Mouse (Mus musculus) kidney, postnatal 0 days (tissue): Measurements from ENCODE around the gene Ttll12. TPM values are rescaled to one million over a fixed set of nuclear protein-coding genes. Genes with fewer than 3 reads are reported as not detected.
A peak's percentile ranks its signal among the peaks of the same experiment; 100 is the strongest.

Source experiments
- ATAC-seq: fragments of 200-750 bp; cut with Nextera tagmentation; replicated peaks from 2 replicates; pipeline ENCODE4 v1.8.0; 2017; ENCODE audit warnings: low read depth, moderate number of reproducible peaks, moderate TSS enrichment, moderate library complexity; ENCODE audit not compliant: low FRiP score
- DNase-seq: peaks from one replicate; pipeline ENCODE4 v3.0.0-alpha.2; 2016; ENCODE audit warnings: low spot score
- H3K27ac ChIP-seq: fragments of 300-500 bp; sonication (generic); 2 replicates; pipeline ENCODE4 v1.5.1; 2014; ENCODE audit warnings: mild to moderate bottlenecking
- H3K27me3 ChIP-seq: fragments of 300-500 bp; sonication (generic); 2 replicates; pipeline ENCODE4 v1.6.1; 2014; ENCODE audit warnings: low read length, mixed read lengths; ENCODE audit not compliant: insufficient read depth
- H3K36me3 ChIP-seq: fragments of 300-500 bp; sonication (generic); 2 replicates; pipeline ENCODE4 v1.6.1; 2014; ENCODE audit warnings: low read length, mixed read lengths; ENCODE audit not compliant: insufficient read depth
- H3K4me1 ChIP-seq: fragments of 300-500 bp; sonication (generic); replicated peaks from 2 replicates; pipeline ENCODE4 v1.6.1; 2014; ENCODE audit warnings: antibody characterized with exemption, low read length, mixed read lengths; ENCODE audit not compliant: insufficient read depth
- H3K4me2 ChIP-seq: fragments of 300-500 bp; sonication (generic); 2 replicates; pipeline ENCODE4 v1.6.1; 2014; ENCODE audit warnings: mild to moderate bottlenecking, low read length, moderate library complexity, mixed read lengths
- H3K4me3 ChIP-seq: fragments of 300-500 bp; sonication (generic); replicated peaks from 2 replicates; pipeline ENCODE4 v1.5.1; 2014; ENCODE audit warnings: low read depth, low read length
- H3K9ac ChIP-seq: fragments of 300-500 bp; sonication (generic); 2 replicates; pipeline ENCODE4 v1.6.1; 2014; ENCODE audit warnings: low read depth, low read length
- H3K9me3 ChIP-seq: fragments of 300-500 bp; sonication (generic); replicated peaks from 2 replicates; pipeline ENCODE4 v1.6.1; 2016; ENCODE audit warnings: low read length, inconsistent platforms, mixed read lengths
- CTCF ChIP-seq: IDR thresholded peaks from 2 replicates; pipeline ENCODE4 v1.5.1; 2016; ENCODE audit warnings: antibody characterized with exemption, low read depth, mild to moderate bottlenecking, moderate library complexity
- WGBS: fragments of 180-500 bp; shearing (Covaris S2); extraction: QIAGEN DNeasy Blood & Tissue Kit; methylation state at CpG from one replicate; pipeline ENCODE4 v1.1.7; 2014; 5-methylcytosine and 5-hydroxymethylcytosine counted together
- polyA plus RNA-seq: library from polyadenylated mRNA; unstranded; fragments of >200 nt; fragmentation: Nextera tagmentation; extraction: Ambion mirVana; gene quantifications from 2 replicates; pipeline ENCODE4 v1.2.1, GENCODE M21; 2015

The Ttll12 gene
- polyA plus RNA-seq, 1 experiment from 2014 or later, result 22.4 TPM

- H3K27me3 ChIP-seq, result no peaks in the 10 kb centered on the region
- H3K4me3 ChIP-seq, result peak overlapping the region; percentile 58
- H3K9me3 ChIP-seq, result no peaks in the 10 kb centered on the region
- peak overlapping the region; percentile 63; the same call in 1 of the 2 replicates for H3K9ac ChIP-seq
- ATAC-seq (no peak), DNase-seq (no peak)
- WGBS, result 34% methylated on average over 7 of the region's 7 CpGs
- TF ChIP-seq CTCF, result no peak
- H3K4me1 ChIP-seq, result peaks cover 12% of the 10 kb centered on the region
- H3K27ac ChIP-seq, result no peak overlapping the region
- peaks cover 4% of the 10 kb centered on the region; the same call in 1 of the 2 replicates for H3K36me3 ChIP-seq
- H3K4me2 ChIP-seq, result peak overlapping the region; percentile 57
Observed at GRCm38 (mm10) chr15:83595364-83595711, 381 bp upstream of the Ttll12 start.

- peaks cover 4% of the 10 kb centered on the region; the same call in 1 of the 2 replicates for H3K36me3 ChIP-seq
- ATAC-seq, result peak; percentile 33; the same call in 1 of the 2 replicates
- H3K4me1 ChIP-seq, result peaks cover 12% of the 10 kb centered on the region
- WGBS, result 9% methylated on average over 19 of the region's 19 CpGs
- no peaks in the 10 kb centered on the region for H3K9me3 ChIP-seq
- TF ChIP-seq CTCF, result no peak
- peak; percentile 48 for DNase-seq
- no peak overlapping the region for H3K27ac ChIP-seq
- no peaks in the 10 kb centered on the region for H3K27me3 ChIP-seq
- peak overlapping the region; percentile 57 for H3K4me2 ChIP-seq
- H3K9ac ChIP-seq, result peak overlapping the region; percentile 63
- H3K4me3 ChIP-seq, result peak overlapping the region; percentile 58
Observed at GRCm38 (mm10) chr15:83593702-83594512, 1.1 kb downstream of the Ttll12 start.

GRCm38 (mm10) chr15:83593189-83593585 is 1.8 kb downstream of the Ttll12 start:
- Histone ChIP-seq H3K4me2 (peak overlapping the region; percentile 57; the same call in 1 of the 2 replicates), H3K27ac (no peak overlapping the region)
- no peak for TF ChIP-seq CTCF

GRCm38 (mm10) chr15:83592260-83593188 is 2.4 kb downstream of the Ttll12 start:
- H3K4me1 ChIP-seq, result peaks cover 12% of the 10 kb centered on the region
- no peak overlapping the region for H3K4me2 ChIP-seq
- no peaks in the 10 kb centered on the region for H3K9me3 ChIP-seq
- no peak overlapping the region for H3K4me3 ChIP-seq
- no peaks in the 10 kb centered on the region for H3K27me3 ChIP-seq
- 71% methylated on average over 8 of the region's 8 CpGs for WGBS
- no peak overlapping the region for H3K27ac ChIP-seq
- H3K36me3 ChIP-seq, result peaks cover 8% of the 10 kb centered on the region; the same call in 1 of the 2 replicates
- no peak for DNase-seq
- ATAC-seq, result no peak
- no peak for TF ChIP-seq CTCF
- H3K9ac ChIP-seq, result no peak overlapping the region

More at GRCm38 (mm10) chr15:83593189-83593585, 1.8 kb downstream of the Ttll12 start:
- Histone ChIP-seq H3K27me3 (no peaks in the 10 kb centered on the region), H3K9ac (no peak overlapping the region), H3K4me3 (no peak overlapping the region), H3K36me3 (peaks cover 7% of the 10 kb centered on the region; the same call in 1 of the 2 replicates), H3K9me3 (no peaks in the 10 kb centered on the region), H3K4me1 (peaks cover 12% of the 10 kb centered on the region)
- ATAC-seq, result no peak
- no peak for DNase-seq

- Histone ChIP-seq H3K27me3 (no peaks in the 10 kb centered on the region), H3K27ac (no peak overlapping the region), H3K9ac (no peak overlapping the region), H3K4me1 (peaks cover 12% of the 10 kb centered on the region), H3K36me3 (peaks cover 13% of the 10 kb centered on the region), H3K4me3 (no peak overlapping the region), H3K9me3 (no peaks in the 10 kb centered on the region), H3K4me2 (no peak overlapping the region)
- DNase-seq (no peak), ATAC-seq (no peak)
- WGBS, result 66% methylated on average over 6 of the region's 6 CpGs
- no peak for TF ChIP-seq CTCF
Observed at GRCm38 (mm10) chr15:83591758-83592157, 3.2 kb downstream of the Ttll12 start.

GRCm38 (mm10) chr15:83590841-83591240 is 4.1 kb downstream of the Ttll12 start:
- no peak for DNase-seq
- WGBS, result 87% methylated on average over 4 of the region's 4 CpGs
- no peaks in the 10 kb centered on the region for H3K27me3 ChIP-seq
- H3K4me3 ChIP-seq, result no peak overlapping the region
- H3K4me1 ChIP-seq, result peaks cover 12% of the 10 kb centered on the region
- no peak overlapping the region for H3K4me2 ChIP-seq
- no peak for TF ChIP-seq CTCF
- no peak for ATAC-seq
- no peak overlapping the region for H3K27ac ChIP-seq
- H3K36me3 ChIP-seq, result peaks cover 22% of the 10 kb centered on the region
- H3K9ac ChIP-seq, result no peak overlapping the region
- H3K9me3 ChIP-seq, result no peaks in the 10 kb centered on the region
